Comparison of ENCODE assay signal across 22 mouse cellular contexts in the genomic region with DNA sequence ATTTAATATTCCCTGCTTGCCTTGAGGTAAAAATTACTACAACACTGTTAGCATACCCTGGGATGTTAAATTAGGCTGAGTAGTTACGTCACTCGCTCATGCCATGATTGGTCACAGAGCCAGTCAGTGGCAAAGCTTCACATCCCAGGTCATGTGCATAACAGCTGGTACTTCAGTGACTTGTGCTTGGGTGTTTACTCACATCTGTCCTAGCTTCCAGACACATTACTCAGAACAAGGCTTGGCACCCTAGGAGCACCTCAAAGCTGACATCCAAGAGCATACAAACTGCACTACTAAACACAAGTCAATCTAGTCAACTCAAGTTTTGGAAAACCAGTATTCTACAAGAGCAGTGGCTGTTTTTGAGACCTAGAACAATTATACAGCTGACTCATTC. TPM values are rescaled to one million over a fixed set of nuclear protein-coding genes. Genes with fewer than 3 reads are reported as not detected.
DNase-seq lines count a peak whose midpoint lies in the region; ATAC-seq and TF ChIP-seq lines count a peak whose summit lies in the region.
"Had no signal": no experiment of that assay in that cellular context is flagged by ENCODE, and none has a peak within 500 bp of the region (broad histone marks: within the 10 kb centered on the region; RNA-seq: fewer than 3 reads in every experiment).

No protein-coding gene starts in this region.

- H3K4me3 ChIP-seq in lung, postnatal 0 days (ENCODE audit: low read depth, low read length), result no peak overlapping the region
- no peak overlapping the region for H3K4me3 ChIP-seq in C2C12 (ENCODE audit: insufficient read depth, poor library complexity, severe bottlenecking)
- H3K4me3 ChIP-seq in myocyte, result no peak overlapping the region
- H3K4me3 ChIP-seq: embryonic facial prominence, embryonic 15.5 days; forebrain, embryonic 12.5 days; heart, embryonic 13.5 days; hindbrain, embryonic 15.5 days had no signal

- H3K36me3 ChIP-seq in lung, postnatal 0 days (ENCODE audit: insufficient read depth, low read length), result no peaks in the 10 kb centered on the region
- peaks cover 2% of the 10 kb centered on the region for H3K36me3 ChIP-seq in C2C12 (ENCODE audit: control insufficient read depth, insufficient read depth)
- H3K36me3 ChIP-seq in myocyte (ENCODE audit: control insufficient read depth, insufficient read depth), result peaks cover 8% of the 10 kb centered on the region
- H3K36me3 ChIP-seq: embryonic facial prominence, embryonic 15.5 days; forebrain, embryonic 12.5 days had no signal

- ATAC-seq in lung, postnatal 0 days, result peak; percentile 32; the same call in 1 of the 2 replicates
- ATAC-seq in Patski, result peak; percentile 26
- ATAC-seq: forebrain, embryonic 16.5 days; intestine, postnatal 0 days had no signal

- CTCF ChIA-PET in Patski (lab: Charles Lee), result interaction anchor here (0.7 to 1.1 kb wide), 2 partner anchors 51 to 56 kb away, joined by 3 read pairs; no protein-coding TSS in a partner anchor

- WGBS in lung, postnatal 0 days, result 97% methylated on average over 2 of the region's 2 CpGs

- no peak for TF ChIP-seq POLR2A in myocyte (IDR thresholded peaks at IDR 0.05; ENCODE audit: insufficient read length, low read depth)

- no peak for DNase-seq in lung, postnatal 0 days (ENCODE audit: low spot score)
- no peak for DNase-seq in lung, postnatal 4 days
- no peak for DNase-seq in Patski (ENCODE audit: low read depth, low spot score)
- DNase-seq in adrenal gland, postnatal 14 days, result no peak
- DNase-seq in left cerebral cortex, adult 9 months (ENCODE audit: low spot score in 2 of 2), result no peak
- DNase-seq in kidney, postnatal 14 days, result no peak
- DNase-seq: adrenal gland, postnatal 25 days; B cell, adult 2 months; cerebellum, adult 18-20 months; cerebellum, postnatal 10 days; embryo, embryonic 11 days; gastrocnemius, postnatal 14 days; heart, postnatal 36 days had no signal

- no peak overlapping the region for H3K27ac ChIP-seq in lung, postnatal 0 days (ENCODE audit: low read length)
- H3K27ac ChIP-seq: embryonic facial prominence, embryonic 15.5 days; forebrain, embryonic 12.5 days; heart, embryonic 13.5 days; hindbrain, embryonic 15.5 days had no signal

- H3K4me2 ChIP-seq in lung, postnatal 0 days (replicated peaks; ENCODE audit: low read depth, low read length), result no peak overlapping the region
- peak overlapping the region; percentile 26 for H3K4me2 ChIP-seq in myocyte (ENCODE audit: low read depth)
- H3K4me2 ChIP-seq: embryonic facial prominence, embryonic 15.5 days; forebrain, embryonic 12.5 days; heart, embryonic 13.5 days; hindbrain, embryonic 15.5 days had no signal

- no peak for TF ChIP-seq EP300 in lung, postnatal 0 days (IDR thresholded peaks at IDR 0.05)

- in situ Hi-C loops in Patski (cut with MboI; ENCODE audit: low pct_unique_long_range_greater_than_20kb), result no loop called here

- no peak overlapping the region for H3K9ac ChIP-seq in lung, postnatal 0 days (replicated peaks; ENCODE audit: low read depth)
- H3K9ac ChIP-seq: embryonic facial prominence, embryonic 15.5 days; forebrain, embryonic 12.5 days; heart, embryonic 13.5 days; hindbrain, embryonic 15.5 days had no signal

- no peak overlapping the region for H3ac ChIP-seq in C2C12 (ENCODE audit: control insufficient read depth, insufficient read length, low read depth)
- no peak overlapping the region for H3ac ChIP-seq in myocyte (ENCODE audit: control insufficient read depth, insufficient read length)

- POLR2A ChIA-PET in Patski (lab: Charles Lee), result no interaction called here

- peaks cover 46% of the 10 kb centered on the region for H3K79me3 ChIP-seq in C2C12 (ENCODE audit: low read depth)

- no peaks in the 10 kb centered on the region for H3K27me3 ChIP-seq in lung, postnatal 0 days (replicated peaks; ENCODE audit: insufficient read depth, low read length)
- H3K27me3 ChIP-seq in C2C12 (ENCODE audit: control insufficient read depth, insufficient read depth, insufficient read length) (no peaks in the 10 kb centered on the region), Patski (no peaks in the 10 kb centered on the region), myocyte (ENCODE audit: control insufficient read depth, insufficient read depth, insufficient read length) (no peaks in the 10 kb centered on the region)
- H3K27me3 ChIP-seq: embryonic facial prominence, embryonic 15.5 days; forebrain, embryonic 12.5 days; heart, embryonic 13.5 days; hindbrain, embryonic 15.5 days had no signal

- H3K79me2 ChIP-seq in C2C12 (ENCODE audit: control insufficient read depth, insufficient read depth) (peaks cover 94% of the 10 kb centered on the region), myocyte (ENCODE audit: control insufficient read depth, insufficient read depth) (peaks cover 87% of the 10 kb centered on the region)

- no peaks in the 10 kb centered on the region for H3K9me3 ChIP-seq in lung, postnatal 0 days (ENCODE audit: low read length)
- H3K9me3 ChIP-seq: embryonic facial prominence, embryonic 15.5 days; forebrain, embryonic 12.5 days; heart, embryonic 13.5 days; hindbrain, embryonic 15.5 days had no signal

- no peak for TF ChIP-seq CTCF in lung, postnatal 0 days (IDR thresholded peaks at IDR 0.05)
- TF ChIP-seq CTCF in C2C12 (IDR thresholded peaks at IDR 0.05; ENCODE audit: control insufficient read depth, insufficient read depth, insufficient read length), result no peak
- TF ChIP-seq CTCF in Patski (IDR thresholded peaks at IDR 0.05), result no peak

- H3K4me1 ChIP-seq in lung, postnatal 0 days (ENCODE audit: insufficient read depth, low read depth, low read length), result no peaks in the 10 kb centered on the region
- H3K4me1 ChIP-seq: forebrain, embryonic 12.5 days; hindbrain, embryonic 15.5 days had no signal

TF ChIP-seq in C2C12, 6 proteins besides CTCF, POLR2A, EP300 and RAD21:
- TF ChIP-seq MAX (IDR thresholded peaks at IDR 0.05) (no peak), MYOD1 (IDR thresholded peaks at IDR 0.05; ENCODE audit: control insufficient read depth, insufficient read length, low read depth) (peak; percentile 90), FOSL1 (IDR thresholded peaks at IDR 0.05; ENCODE audit: insufficient read depth, low read length, poor library complexity, severe bottlenecking) (no peak), CEBPB (IDR thresholded peaks at IDR 0.05; ENCODE audit: low read depth) (no peak), MYOG (IDR thresholded peaks at IDR 0.05; ENCODE audit: control insufficient read depth, extremely low read depth, insufficient read length) (no peak), USF1 (IDR thresholded peaks at IDR 0.05; ENCODE audit: low read depth) (peak; percentile 56)

TF ChIP-seq in myocyte, 11 proteins besides CTCF, POLR2A, EP300 and RAD21:
- TF ChIP-seq POLR2AphosphoS2 (IDR thresholded peaks at IDR 0.05; ENCODE audit: insufficient read length, low read depth) (no peak), E2F4 (IDR thresholded peaks at IDR 0.05; ENCODE audit: insufficient read depth) (no peak), CEBPB (IDR thresholded peaks at IDR 0.05; ENCODE audit: insufficient read depth, poor library complexity, severe bottlenecking) (peak; percentile 22; the same call in 1 of the 2 replicates), TCF3 (IDR thresholded peaks at IDR 0.05; ENCODE audit: insufficient read length, low read depth) (no peak), USF1 (IDR thresholded peaks at IDR 0.05; ENCODE audit: low read depth) (peak; percentile 59), MYOD1 (IDR thresholded peaks at IDR 0.05; ENCODE audit: control insufficient read depth in 1 of 3, insufficient read length in 2 of 3, low read depth in 2 of 3) (peak; percentile 26 to 89 (median 89)), MYOG (IDR thresholded peaks at IDR 0.05; ENCODE audit: control insufficient read depth in 1 of 3, insufficient read depth in 1 of 3, insufficient read length in 2 of 3, low read depth in 2 of 3) (peak; percentile 12 to 84 (median 81)), MAX (IDR thresholded peaks at IDR 0.05; ENCODE audit: low read depth) (no peak), SRF (IDR thresholded peaks at IDR 0.05; ENCODE audit: control insufficient read depth, insufficient read length, low read depth) (no peak), TCF12 (IDR thresholded peaks at IDR 0.05; ENCODE audit: insufficient read depth, poor library complexity, severe bottlenecking) (peak; percentile 57), REST (IDR thresholded peaks at IDR 0.05; ENCODE audit: insufficient read depth, insufficient read length) (no peak)

RNA-seq across cellular contexts. Expression of gene Rnf185, which starts 9.1 kb away (rescaled TPM):
- polyA plus RNA-seq in lung, postnatal 0 days (2015; fragmentation: Nextera tagmentation; extraction: Ambion mirVana), result 23.1 and 24.3 TPM in 2 replicates
- polyA plus RNA-seq in C2C12 (2012; fragmentation: generic; extraction: Trizol) (18.9 TPM), Patski (2021) (44.8 TPM), myocyte (2012; fragmentation: generic; extraction: Trizol) (47.2 TPM)
- 28.9 and 33.8 TPM in 2 replicates for total RNA-seq in adrenal gland, postnatal 14 days (2021)

RNA-seq across cellular contexts. Expression of gene Limk2, which starts 34.1 kb away (rescaled TPM):
- 57.2 and 62.0 TPM in 2 replicates for polyA plus RNA-seq in lung, postnatal 0 days (2015; fragmentation: Nextera tagmentation; extraction: Ambion mirVana)
- polyA plus RNA-seq in C2C12 (2012; fragmentation: generic; extraction: Trizol) (21.6 TPM), Patski (2021) (38.5 TPM), myocyte (2012; fragmentation: generic; extraction: Trizol) (37.8 TPM)
- 21.4 and 30.6 TPM in 2 replicates for total RNA-seq in adrenal gland, postnatal 14 days (2021)

RNA-seq across cellular contexts. Expression of gene Pla2g3, which starts 45.0 kb away (rescaled TPM):
- polyA plus RNA-seq in lung, postnatal 0 days (2015; fragmentation: Nextera tagmentation; extraction: Ambion mirVana), result 0.29 and 0.30 TPM in 2 replicates
- polyA plus RNA-seq in C2C12 (2012; fragmentation: generic; extraction: Trizol), result 0.21 TPM
- 0.37 TPM for polyA plus RNA-seq in Patski (2021)
- 0.62 TPM for polyA plus RNA-seq in myocyte (2012; fragmentation: generic; extraction: Trizol)
- total RNA-seq in adrenal gland, postnatal 14 days (2021), result 0.15 and 0.19 TPM in 2 replicates
- total RNA-seq: common myeloid progenitor, adult 5-6 weeks; heart, postnatal 36 days had no signal
